Mouse (Mus musculus) layer of hippocampus, adult 6 months (tissue): ENCODE results near the gene Fkbp9. TPM values are rescaled to one million over a fixed set of nuclear protein-coding genes. Genes with fewer than 3 reads are reported as not detected.

ENCODE experiments used
- long read RNA-seq, 2 experiments: library from polyadenylated mRNA; unstranded; transcript quantifications; one replicate each; pipeline ENCODE4 v2.0.0; 2019 to 2020
- polyA plus RNA-seq: library from polyadenylated mRNA; unstranded; fragments of <200 nt; fragmentation: Nextera tagmentation; gene quantifications from 2 replicates; pipeline ENCODE4 v1.2.3, GENCODE M21; 2021

The Fkbp9 gene
- polyA plus RNA-seq, result 25.1 and 37.5 TPM in 2 replicates
- long read RNA-seq, experiment 1, transcript Fkbp9-201 (10 exons, 3,009 nt), result major isoform, 53 of 70 reads
- long read RNA-seq, experiment 1, partial matches to known transcripts, result 16 of 70 reads
- long read RNA-seq, experiment 1, other reads (novel, unspliced or antisense), result 1 of 70 reads
- long read RNA-seq, experiment 2, transcript Fkbp9-201 (10 exons, 3,009 nt), result major isoform, 278 of 290 reads
- long read RNA-seq, experiment 2, partial matches to known transcripts, result 9 of 290 reads
- long read RNA-seq, experiment 2, other reads (novel, unspliced or antisense), result 3 of 290 reads

DNA sequence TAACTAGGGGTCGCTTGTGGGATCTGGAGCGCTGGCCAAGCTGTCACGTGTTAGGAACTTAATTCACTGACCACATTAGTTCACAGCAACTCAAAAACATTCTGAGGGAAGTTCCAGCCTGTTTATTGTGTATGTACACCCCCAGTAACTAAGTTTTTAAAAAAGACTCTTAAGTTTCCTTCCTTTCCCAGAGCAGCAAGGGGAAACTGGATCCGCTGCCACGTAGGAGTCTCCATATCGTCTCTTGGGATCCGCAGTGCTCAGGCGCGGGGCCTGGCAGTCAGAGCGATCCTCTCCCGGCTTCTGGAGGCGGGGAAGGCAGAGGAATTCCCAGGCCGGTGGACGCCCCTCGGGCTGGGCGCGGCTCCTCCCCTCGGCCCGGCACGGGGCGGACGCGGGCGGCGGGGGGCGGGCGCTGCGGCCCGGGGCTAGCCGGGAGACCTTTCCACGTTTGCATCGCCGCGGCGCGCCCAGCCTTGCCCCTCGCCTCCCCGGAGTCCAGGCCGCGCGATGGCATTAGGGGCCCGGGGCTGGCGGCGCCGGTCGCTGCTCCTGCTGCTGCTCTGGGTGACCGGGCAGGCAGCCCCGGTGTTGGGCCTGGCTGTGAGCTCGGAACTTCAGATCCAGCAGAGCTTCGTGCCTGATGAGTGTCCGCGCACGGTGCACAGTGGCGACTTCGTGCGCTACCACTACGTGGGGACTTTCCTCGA, at the start of gene Fkbp9:
Gene Fkbp9, plus strand, starts transcription at position 363 of the 710 bp plus-strand sequence.

DNA sequence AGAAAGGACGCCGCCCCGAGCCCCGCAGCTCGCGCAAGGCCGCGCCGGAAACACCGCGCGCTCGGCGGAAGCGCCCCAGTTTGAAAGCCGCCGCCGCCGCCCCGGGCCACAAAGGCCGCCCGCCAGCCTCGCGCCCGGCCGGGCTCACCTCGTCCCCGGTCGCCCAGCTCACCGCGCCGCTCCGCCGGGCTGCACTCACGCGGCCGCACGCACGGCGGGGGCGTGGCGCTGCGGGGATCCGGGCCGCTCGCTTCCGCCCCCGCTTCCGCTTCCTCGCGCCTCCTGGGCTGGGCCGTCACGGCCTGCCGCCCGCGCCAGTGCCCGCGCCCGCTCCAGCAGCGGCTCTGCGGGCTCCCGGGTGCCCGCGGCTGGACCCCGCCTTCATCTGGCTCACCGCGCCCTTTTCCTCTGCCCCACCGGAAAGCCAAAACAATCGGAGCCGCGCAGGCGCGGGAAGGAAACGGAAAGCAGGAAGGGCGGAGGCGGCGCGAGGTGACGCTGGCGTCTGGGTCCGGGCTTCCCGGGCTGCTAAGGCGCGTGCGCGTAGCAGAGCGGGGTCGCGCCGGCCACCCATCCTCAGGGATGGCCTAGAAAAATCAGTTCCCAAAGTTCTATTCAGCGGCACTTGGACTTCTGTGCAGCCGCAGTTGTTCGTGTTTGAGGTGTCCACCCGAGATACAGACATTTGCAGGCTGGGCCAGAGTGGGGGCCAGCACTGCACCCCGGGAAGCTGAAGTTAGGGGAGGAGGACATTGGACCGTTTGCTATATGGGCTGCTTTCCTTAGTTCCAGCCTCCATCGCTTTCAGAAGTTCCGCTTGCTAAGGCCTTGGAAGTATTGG, 34.3 kb upstream of the Fkbp9 start, which contains the start of gene Kbtbd2:
Gene Kbtbd2, minus strand, starts transcription at position 503 of the 841 bp plus-strand sequence.

DNA sequence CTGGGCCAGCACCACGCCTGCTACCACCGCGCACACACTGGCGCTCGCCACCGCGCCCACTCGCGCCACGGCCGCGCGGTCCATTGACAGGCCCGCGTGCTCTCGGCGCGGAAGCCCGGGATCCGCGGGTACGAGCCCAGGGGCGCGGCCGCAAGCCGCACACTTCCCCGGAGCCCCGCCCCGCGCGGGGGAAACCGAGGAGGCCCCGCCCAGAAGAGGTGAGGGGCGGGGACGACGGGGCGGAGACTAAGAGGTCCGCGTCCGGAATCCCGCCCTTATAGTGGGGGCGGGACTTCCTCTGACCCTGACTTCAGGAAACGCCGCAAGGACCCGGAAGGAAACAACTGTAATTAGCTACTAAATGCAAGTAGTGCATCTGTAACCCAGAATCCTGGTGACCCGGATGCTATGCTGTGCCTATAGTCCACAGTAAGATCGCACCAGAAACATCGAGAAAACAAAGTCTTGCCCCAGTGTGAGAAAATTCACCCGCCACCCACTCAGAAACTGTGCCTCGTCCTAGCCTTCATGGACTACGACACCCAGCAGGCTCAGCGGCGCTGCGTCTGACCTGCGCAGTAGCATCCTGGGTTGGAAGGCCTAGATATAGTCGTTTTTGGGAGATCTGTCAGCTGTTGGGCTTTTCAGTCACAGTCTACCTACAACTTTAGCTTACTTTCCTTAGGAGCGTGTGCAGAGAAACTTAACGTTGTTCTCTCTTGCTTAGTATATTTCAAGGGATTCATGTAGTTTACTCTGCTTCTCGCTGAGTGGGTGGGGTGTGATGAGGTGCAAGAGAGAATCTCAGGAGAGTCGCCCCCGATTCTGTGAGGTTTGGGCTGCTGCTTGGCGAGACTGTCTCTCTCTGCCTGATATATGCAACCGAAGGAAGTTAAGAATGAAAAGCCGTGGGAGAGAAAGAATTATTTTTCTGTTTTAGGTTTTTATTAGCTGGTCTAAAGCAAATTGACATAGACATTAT, 92.2 kb downstream of the Fkbp9 start, which contains the start of the genes Nt5c3 and Vmn1r4:
Gene Nt5c3, minus strand, starts transcription at position 207 of the 982 bp plus-strand sequence.
Gene Vmn1r4, plus strand, starts transcription at position 290 of the 982 bp plus-strand sequence.

Other genes with a start within 250 kb of the Fkbp9 start
- gene Lsm5, start 127.3 kb upstream of the Fkbp9 start, polyA plus RNA-seq, result 27.1 and 33.9 TPM in 2 replicates
- gene Avl9, start 117.2 kb upstream of the Fkbp9 start, polyA plus RNA-seq, result 4.2 and 5.8 TPM in 2 replicates
- gene Kbtbd2, start 34.2 kb upstream of the Fkbp9 start, polyA plus RNA-seq, result 17.2 and 22.6 TPM in 2 replicates
- 93.8 and 101 TPM in 2 replicates for gene Nt5c3, start 91.9 kb downstream of the Fkbp9 start, polyA plus RNA-seq
- 0.13 and 0.38 TPM in 2 replicates for gene Vmn1r4, start 92.0 kb downstream of the Fkbp9 start, polyA plus RNA-seq
- not detected in 2 replicates for gene Vmn1r5, start 138.2 kb downstream of the Fkbp9 start, polyA plus RNA-seq
- not detected in 2 replicates for gene Vmn1r6, start 165.2 kb downstream of the Fkbp9 start, polyA plus RNA-seq
- not detected in 2 replicates for gene Vmn1r7, start 193.3 kb downstream of the Fkbp9 start, polyA plus RNA-seq
- gene Vmn1r8, start 200.2 kb downstream of the Fkbp9 start, polyA plus RNA-seq, result not detected in 2 replicates
- not detected in 2 replicates for gene Vmn1r9, start 234.7 kb downstream of the Fkbp9 start, polyA plus RNA-seq